In the genomic region with DNA sequence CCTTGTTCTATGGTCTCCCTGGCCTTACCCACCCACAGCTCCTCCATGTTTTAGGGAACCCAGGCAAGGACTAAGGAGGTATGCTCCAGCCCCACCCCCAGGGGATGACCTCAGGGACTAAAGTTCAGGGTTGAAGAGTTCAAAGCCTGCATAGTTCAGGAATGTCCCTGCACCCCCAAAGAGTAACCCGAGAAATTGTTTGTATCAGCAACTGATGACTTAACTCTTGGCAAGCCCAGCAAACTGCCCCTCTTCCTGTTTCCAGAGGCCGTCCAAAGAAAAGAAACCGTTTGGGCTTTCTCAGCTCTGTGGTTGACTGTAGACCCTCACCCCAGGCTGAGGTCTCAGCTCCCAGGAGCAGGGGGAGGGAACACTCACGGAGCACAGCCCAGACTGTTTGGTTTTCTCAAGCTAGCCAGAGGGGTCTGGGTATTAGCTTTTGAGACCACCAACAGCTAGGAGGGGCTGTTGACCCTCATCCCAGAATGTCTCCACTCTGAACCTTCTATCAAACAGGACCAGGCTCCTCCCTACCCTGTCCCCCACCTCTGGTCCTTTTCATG, we compare ENCODE assay signal across 21 mouse cellular contexts. TPM values are rescaled to one million over a fixed set of nuclear protein-coding genes. Genes with fewer than 3 reads are reported as not detected.
DNase-seq lines count a peak whose midpoint lies in the region; ATAC-seq and TF ChIP-seq lines count a peak whose summit lies in the region.
"Had no signal": no experiment of that assay in that cellular context is flagged by ENCODE, and none has a peak within 500 bp of the region (broad histone marks: within the 10 kb centered on the region; RNA-seq: fewer than 3 reads in every experiment).

No protein-coding gene starts in this region.

- TF ChIP-seq CTCF in left cerebral cortex, adult 2 months (IDR thresholded peaks at IDR 0.05): no peak

- H3K9me3 ChIP-seq in hindbrain, embryonic 10.5 days: no peaks in the 10 kb centered on the region
- no peaks in the 10 kb centered on the region for H3K9me3 ChIP-seq in hindbrain, embryonic 16.5 days (ENCODE audit: control insufficient read depth, low read length)
- H3K9me3 ChIP-seq in embryonic facial prominence, embryonic 14.5 days (ENCODE audit: control insufficient read depth, low read length): no peaks in the 10 kb centered on the region
- H3K9me3 ChIP-seq in kidney, embryonic 16.5 days (ENCODE audit: low read length): no peaks in the 10 kb centered on the region
- no peaks in the 10 kb centered on the region for H3K9me3 ChIP-seq in limb, embryonic 14.5 days (ENCODE audit: control insufficient read depth, low read length)
- H3K9me3 ChIP-seq: forebrain, embryonic 13.5 days; G1E; hindbrain, embryonic 13.5 days; intestine, embryonic 15.5 days; midbrain, embryonic 13.5 days; neural tube, embryonic 12.5 days had no signal

- H3K4me3 ChIP-seq in hindbrain, embryonic 10.5 days: no peak overlapping the region
- H3K4me3 ChIP-seq in hindbrain, embryonic 16.5 days (ENCODE audit: low read length): no peak overlapping the region
- no peak overlapping the region for H3K4me3 ChIP-seq in embryonic facial prominence, embryonic 14.5 days (ENCODE audit: low read depth, low read length)
- H3K4me3 ChIP-seq in kidney, embryonic 16.5 days (ENCODE audit: low read length): no peak overlapping the region
- H3K4me3 ChIP-seq in limb, embryonic 14.5 days (replicated peaks; ENCODE audit: low read length): no peak overlapping the region
- no peak overlapping the region for H3K4me3 ChIP-seq in left cerebral cortex, adult 2 months
- H3K4me3 ChIP-seq: forebrain, embryonic 13.5 days; hindbrain, embryonic 13.5 days; intestine, embryonic 15.5 days; midbrain, embryonic 13.5 days; neural tube, embryonic 12.5 days had no signal

- 0 out of 2 replicates have a peak overlapping the region, but pooled peaks have one; percentile 56 for H3K27ac ChIP-seq in hindbrain, embryonic 10.5 days
- H3K27ac ChIP-seq in hindbrain, embryonic 16.5 days (ENCODE audit: low read depth, low read length): no peak overlapping the region
- H3K27ac ChIP-seq in embryonic facial prominence, embryonic 14.5 days (replicated peaks; ENCODE audit: low read depth, low read length): no peak overlapping the region
- H3K27ac ChIP-seq in kidney, embryonic 16.5 days (ENCODE audit: low read length): peak overlapping the region; percentile 52
- no peak overlapping the region for H3K27ac ChIP-seq in limb, embryonic 14.5 days (replicated peaks; ENCODE audit: low read depth, low read length)
- H3K27ac ChIP-seq in left cerebral cortex, adult 2 months: no peak overlapping the region
- H3K27ac ChIP-seq: forebrain, embryonic 13.5 days; hindbrain, embryonic 13.5 days; intestine, embryonic 15.5 days; midbrain, embryonic 13.5 days; neural tube, embryonic 12.5 days had no signal

- H3K9ac ChIP-seq in hindbrain, embryonic 16.5 days (ENCODE audit: low read depth, low read length): no peak overlapping the region
- no peak overlapping the region for H3K9ac ChIP-seq in embryonic facial prominence, embryonic 14.5 days (ENCODE audit: low read depth, low read length)
- H3K9ac ChIP-seq in kidney, embryonic 16.5 days (replicated peaks; ENCODE audit: low read length): no peak overlapping the region
- no peak overlapping the region for H3K9ac ChIP-seq in limb, embryonic 14.5 days (ENCODE audit: low read depth, low read length, severe bottlenecking)
- H3K9ac ChIP-seq: forebrain, embryonic 13.5 days; hindbrain, embryonic 13.5 days; intestine, embryonic 15.5 days; midbrain, embryonic 13.5 days; neural tube, embryonic 12.5 days had no signal

- no peak for ATAC-seq in hindbrain, embryonic 16.5 days
- ATAC-seq in embryonic facial prominence, embryonic 14.5 days (ENCODE audit: low read depth): peak; percentile 53; the same call in 1 of the 2 replicates
- ATAC-seq in kidney, embryonic 16.5 days (ENCODE audit: low FRiP score, low TSS enrichment): peak; percentile 84
- peak; percentile 60; the same call in 1 of the 2 replicates for ATAC-seq in limb, embryonic 14.5 days (ENCODE audit: low FRiP score, low read depth)
- ATAC-seq: forebrain, embryonic 13.5 days; intestine, embryonic 15.5 days; midbrain, embryonic 13.5 days had no signal

- 42% methylated on average over 4 of the region's 4 CpGs for WGBS in hindbrain, embryonic 10.5 days
- 57% methylated on average over 4 of the region's 4 CpGs for WGBS in hindbrain, embryonic 16.5 days
- WGBS in embryonic facial prominence, embryonic 14.5 days: 20% methylated on average over 4 of the region's 4 CpGs
- 16% methylated on average over 4 of the region's 4 CpGs for WGBS in kidney, embryonic 16.5 days
- 27% methylated on average over 4 of the region's 4 CpGs for WGBS in limb, embryonic 14.5 days

- intact Hi-C loops in left cerebral cortex, adult 2 months (cut with DNase I): no loop called here

- no peak for DNase-seq in hindbrain, embryonic 10.5 days (ENCODE audit: low spot score)
- DNase-seq in embryonic facial prominence, embryonic 14.5 days (ENCODE audit: low spot score): peak; percentile 70
- DNase-seq in limb, embryonic 14.5 days (ENCODE audit: low spot score): peak; percentile 38
- DNase-seq in liver: no peak
- no peak for DNase-seq in left cerebral cortex, adult 2 months (ENCODE audit: extremely low spot score in 1 of 2, low spot score in 2 of 2)
- no peak for DNase-seq in yolk sac, embryonic 10.5 days (ENCODE audit: low spot score)
- DNase-seq: adrenal gland, postnatal 14 days; cerebellum, adult 11 months; cerebellum, postnatal 14 days; gastrocnemius, postnatal 36 days; lung, adult 18-20 months; spleen, adult 18-20 months had no signal

- H3K4me1 ChIP-seq in hindbrain, embryonic 10.5 days (replicated peaks): peaks cover 24% of the 10 kb centered on the region
- H3K4me1 ChIP-seq in hindbrain, embryonic 16.5 days (ENCODE audit: control insufficient read depth, insufficient read depth, low read depth, low read length): no peaks in the 10 kb centered on the region
- peaks cover 13% of the 10 kb centered on the region for H3K4me1 ChIP-seq in embryonic facial prominence, embryonic 14.5 days (ENCODE audit: control insufficient read depth, insufficient read depth, low read length)
- H3K4me1 ChIP-seq in kidney, embryonic 16.5 days (ENCODE audit: insufficient read depth, low read length): no peaks in the 10 kb centered on the region
- H3K4me1 ChIP-seq in limb, embryonic 14.5 days (ENCODE audit: control insufficient read depth, insufficient read depth, low read length): peaks cover 14% of the 10 kb centered on the region
- H3K4me1 ChIP-seq: forebrain, embryonic 13.5 days; hindbrain, embryonic 13.5 days; neural tube, embryonic 12.5 days had no signal

- H3K36me3 ChIP-seq in hindbrain, embryonic 10.5 days: no peaks in the 10 kb centered on the region
- H3K36me3 ChIP-seq in hindbrain, embryonic 16.5 days (ENCODE audit: control insufficient read depth, insufficient read depth, low read length): no peaks in the 10 kb centered on the region
- H3K36me3 ChIP-seq in embryonic facial prominence, embryonic 14.5 days (ENCODE audit: control insufficient read depth, insufficient read depth, low read length): no peaks in the 10 kb centered on the region
- no peaks in the 10 kb centered on the region for H3K36me3 ChIP-seq in kidney, embryonic 16.5 days (ENCODE audit: insufficient read depth, low read length)
- no peaks in the 10 kb centered on the region for H3K36me3 ChIP-seq in limb, embryonic 14.5 days (ENCODE audit: control insufficient read depth, insufficient read depth, low read length)
- H3K36me3 ChIP-seq: G1E; hindbrain, embryonic 13.5 days; intestine, embryonic 15.5 days; midbrain, embryonic 13.5 days; neural tube, embryonic 12.5 days had no signal

- no peak for TF ChIP-seq POLR2A in limb, embryonic 14.5 days (IDR thresholded peaks at IDR 0.05; ENCODE audit: borderline replicate concordance, extremely low read depth, insufficient read depth, insufficient read length)

- H3K27me3 ChIP-seq in hindbrain, embryonic 10.5 days (ENCODE audit: insufficient read depth, poor library complexity, severe bottlenecking): no peaks in the 10 kb centered on the region
- no peaks in the 10 kb centered on the region for H3K27me3 ChIP-seq in hindbrain, embryonic 16.5 days (replicated peaks; ENCODE audit: control insufficient read depth, insufficient read depth, low read length)
- H3K27me3 ChIP-seq in embryonic facial prominence, embryonic 14.5 days (replicated peaks; ENCODE audit: control insufficient read depth, insufficient read depth, low read length): no peaks in the 10 kb centered on the region
- H3K27me3 ChIP-seq in kidney, embryonic 16.5 days (ENCODE audit: insufficient read depth, low read length): no peaks in the 10 kb centered on the region
- no peaks in the 10 kb centered on the region for H3K27me3 ChIP-seq in limb, embryonic 14.5 days (ENCODE audit: control insufficient read depth, insufficient read depth, low read length)
- H3K27me3 ChIP-seq: forebrain, embryonic 13.5 days; hindbrain, embryonic 13.5 days; intestine, embryonic 15.5 days; midbrain, embryonic 13.5 days; neural tube, embryonic 12.5 days had no signal

- H3K4me2 ChIP-seq in hindbrain, embryonic 16.5 days (ENCODE audit: low read length): no peak overlapping the region
- no peak overlapping the region for H3K4me2 ChIP-seq in embryonic facial prominence, embryonic 14.5 days (ENCODE audit: low read depth, low read length)
- no peak overlapping the region for H3K4me2 ChIP-seq in kidney, embryonic 16.5 days (replicated peaks; ENCODE audit: low read depth, low read length)
- H3K4me2 ChIP-seq in limb, embryonic 14.5 days (replicated peaks; ENCODE audit: low read depth, low read length, severe bottlenecking): no peak overlapping the region
- H3K4me2 ChIP-seq: forebrain, embryonic 13.5 days; hindbrain, embryonic 13.5 days; intestine, embryonic 15.5 days; liver, embryonic 11.5 days; midbrain, embryonic 13.5 days; neural tube, embryonic 12.5 days had no signal

RNA-seq across cellular contexts. Expression of gene Eya2, which starts 23.5 kb away (rescaled TPM):
- 28.1 and 32.8 TPM in 2 replicates for polyA plus RNA-seq in hindbrain, embryonic 10.5 days (2016; fragmentation: Nextera tagmentation; extraction: Ambion mirVana)
- polyA plus RNA-seq in hindbrain, embryonic 16.5 days (2015; fragmentation: Nextera tagmentation; extraction: Ambion mirVana): 8.1 and 12.1 TPM in 2 replicates
- polyA plus RNA-seq in embryonic facial prominence, embryonic 14.5 days (2014; fragmentation: Nextera tagmentation; extraction: Ambion mirVana): 21.5 and 21.9 TPM in 2 replicates
- polyA plus RNA-seq in kidney, embryonic 16.5 days (2015; fragmentation: Nextera tagmentation; extraction: Ambion mirVana): 6.8 and 7.5 TPM in 2 replicates
- 32.6 and 48.5 TPM in 2 replicates for polyA plus RNA-seq in limb, embryonic 14.5 days (2012; rRNA removed)
- polyA plus RNA-seq in limb, embryonic 14.5 days (2014; fragmentation: Nextera tagmentation; extraction: Ambion mirVana): 18.8 and 22.4 TPM in 2 replicates
- 1 to 10 TPM; 2.7 to 3.4 TPM for total RNA-seq in left cerebral cortex, adult 2 months (2021)
- total RNA-seq: G1E had no signal
- polyA plus RNA-seq: G1E had no signal

Comparison
In these comparisons a context has a peak if more than half of its experiments do, and no peak if none do; other contexts are left out.
1. H3K27ac ChIP-seq: peak in hindbrain, embryonic 10.5 days (single experiment) and kidney, embryonic 16.5 days (single experiment); none in hindbrain, embryonic 16.5 days (single experiment), embryonic facial prominence, embryonic 14.5 days (single experiment), limb, embryonic 14.5 days (single experiment) and left cerebral cortex, adult 2 months (single experiment).
2. DNase-seq: peak in embryonic facial prominence, embryonic 14.5 days (single experiment) and limb, embryonic 14.5 days (single experiment); none in hindbrain, embryonic 10.5 days (single experiment), liver (single experiment), left cerebral cortex, adult 2 months (0 of 2) and yolk sac, embryonic 10.5 days (single experiment).